Mouse (Mus musculus) liver, embryonic 14.5 days (tissue): ENCODE measurements around the gene Mrpl37. TPM values are rescaled to one million over a fixed set of nuclear protein-coding genes. Genes with fewer than 3 reads are reported as not detected.

Experiments
- ATAC-seq: fragments of 200-750 bp; cut with Nextera tagmentation; 2 replicates; pipeline ENCODE4 v1.8.0; 2017; ENCODE audit warnings: moderate number of reproducible peaks, mild to moderate bottlenecking, moderate library complexity; ENCODE audit not compliant: insufficient read depth
- DNase-seq, 3 experiments: peaks; one replicate each; pipeline ENCODE4 v3.0.0-alpha.2; 2012 to 2013; ENCODE audit warnings: low read depth in 3 of 3, low spot score in 3 of 3
- H3K27ac ChIP-seq: fragments of 300-500 bp; sonication (generic); 2 replicates; pipeline ENCODE4 v1.5.1; 2014; ENCODE audit warnings: moderate library complexity, mild to moderate bottlenecking, control low read depth, inconsistent platforms
- H3K27me3 ChIP-seq: fragments of 300-500 bp; sonication (generic); 2 replicates; pipeline ENCODE4 v1.6.1; 2014; ENCODE audit warnings: mild to moderate bottlenecking, low read length, moderate library complexity; ENCODE audit not compliant: control insufficient read depth, insufficient read depth
- H3K36me3 ChIP-seq: fragments of 300-500 bp; sonication (generic); replicated peaks from 2 replicates; pipeline ENCODE4 v1.6.1; 2014; ENCODE audit warnings: low read depth; ENCODE audit not compliant: control insufficient read depth, insufficient read depth
- H3K4me1 ChIP-seq, 2 experiments: fragments of 200-500 bp in 1 of 2; fragments of 300-500 bp in 1 of 2; sonication (generic) in 1 of 2; replicated peaks; 2 replicates each; pipeline ENCODE4 v1.6.1; 2012 to 2014; ENCODE audit warnings: antibody characterized with exemption in 1 of 2, inconsistent platforms in 1 of 2, low read length in 1 of 2; ENCODE audit not compliant: control insufficient read depth in 2 of 2, insufficient read depth in 2 of 2
- H3K4me2 ChIP-seq: fragments of 300-500 bp; sonication (generic); 2 replicates; pipeline ENCODE4 v1.6.1; 2014; ENCODE audit warnings: low read depth, mild to moderate bottlenecking, control low read depth, moderate library complexity
- H3K4me3 ChIP-seq, 2 experiments: fragments of 200-500 bp in 1 of 2; fragments of 300-500 bp in 1 of 2; sonication (generic) in 1 of 2; 2 replicates each; pipeline ENCODE4 v1.5.1; 2012 to 2014; ENCODE audit warnings: low read depth in 2 of 2, low read length in 2 of 2, mild to moderate bottlenecking in 2 of 2, control low read depth in 1 of 2, inconsistent platforms in 1 of 2, moderate library complexity in 1 of 2; ENCODE audit not compliant: insufficient read depth in 1 of 2
- H3K9ac ChIP-seq: fragments of 300-500 bp; sonication (generic); replicated peaks from 2 replicates; pipeline ENCODE4 v1.6.1; 2014; ENCODE audit warnings: mild to moderate bottlenecking, control low read depth, moderate library complexity
- H3K9me3 ChIP-seq: fragments of 300-500 bp; sonication (generic); 2 replicates; pipeline ENCODE4 v1.6.1; 2016; ENCODE audit warnings: low read length, mixed read lengths; ENCODE audit not compliant: control insufficient read depth
- CTCF ChIP-seq: IDR thresholded peaks from 2 replicates; pipeline ENCODE4 v1.5.1; 2016; ENCODE audit warnings: antibody characterized with exemption, low read depth, control low read depth
- EP300 ChIP-seq: IDR thresholded peaks from 2 replicates; pipeline ENCODE4 v1.6.1; 2016; ENCODE audit warnings: antibody characterized with exemption, low read depth
- WGBS: fragments of 180-500 bp; shearing (Covaris S2); extraction: QIAGEN DNeasy Blood & Tissue Kit; methylation state at CpG from one replicate; pipeline ENCODE4 v1.1.7; 2014; ENCODE audit not compliant: insufficient replicate concordance; 5-methylcytosine and 5-hydroxymethylcytosine counted together
- polyA plus RNA-seq, 2 experiments: library from polyadenylated mRNA; depleted of rRNA in 1 of 2; stranded (reverse) in 1 of 2; unstranded in 1 of 2; fragments of >200 nt; fragmentation: Nextera tagmentation in 1 of 2; extraction: Ambion mirVana in 1 of 2; gene quantifications; 2 replicates each; pipeline versions ENCODE4 v1.2.1 to v1.2.3; 2012 to 2014

Mrpl37 gene
- polyA plus RNA-seq, 2 experiments = 36.4 to 57.9 TPM

- 42% methylated on average over 4 of the region's 4 CpGs for WGBS
- Histone ChIP-seq H3K27ac (peak overlapping the region; percentile 78), H3K27me3 (no peaks in the 10 kb centered on the region), H3K4me2 (peak overlapping the region; percentile 66; the same call in 1 of the 2 replicates), H3K9ac (no peak overlapping the region), H3K4me1 (peaks cover 57 to 62% of the 10 kb centered on the region in 2 experiments), H3K4me3 (no peak overlapping the region), H3K9me3 (no peaks in the 10 kb centered on the region), H3K36me3 (peaks cover 7% of the 10 kb centered on the region)
- DNase-seq (no peak), ATAC-seq (no peak)
- TF ChIP-seq CTCF (no peak), EP300 (no peak)
Observed at GRCm38 (mm10) chr4:107006229-107006628, 60.4 kb downstream of the Mrpl37 start.

Other genes with a start within 250 kb of the Mrpl37 start
- gene Ssbp3, start 156.2 kb downstream of the Mrpl37 start, polyA plus RNA-seq (2012; rRNA removed) = 48.4 and 52.1 TPM in 2 replicates
- gene Ssbp3, start 156.2 kb downstream of the Mrpl37 start, polyA plus RNA-seq (2014; fragmentation: Nextera tagmentation; extraction: Ambion mirVana) = 33.0 and 37.9 TPM in 2 replicates
- gene Cyb5rl, start 120 bp upstream of the Mrpl37 start, polyA plus RNA-seq (2012; rRNA removed) = 1.7 and 1.9 TPM in 2 replicates
- gene Cyb5rl, start 120 bp upstream of the Mrpl37 start, polyA plus RNA-seq (2014; fragmentation: Nextera tagmentation; extraction: Ambion mirVana) = 1.2 and 2.0 TPM in 2 replicates
- not detected in 2 replicates for gene Cdcp2, start 30.0 kb upstream of the Mrpl37 start, polyA plus RNA-seq (2012; rRNA removed)
- not detected in 2 replicates for gene Cdcp2, start 30.0 kb upstream of the Mrpl37 start, polyA plus RNA-seq (2014; fragmentation: Nextera tagmentation; extraction: Ambion mirVana)
- 51.3 and 53.7 TPM in 2 replicates for gene Tmem59, start 111.5 kb upstream of the Mrpl37 start, polyA plus RNA-seq (2012; rRNA removed)
- 129 and 144 TPM in 2 replicates for gene Tmem59, start 111.5 kb upstream of the Mrpl37 start, polyA plus RNA-seq (2014; fragmentation: Nextera tagmentation; extraction: Ambion mirVana)
- gene Tceanc2, start 112.2 kb upstream of the Mrpl37 start, polyA plus RNA-seq (2012; rRNA removed) = 3.3 and 5.5 TPM in 2 replicates
- gene Tceanc2, start 112.2 kb upstream of the Mrpl37 start, polyA plus RNA-seq (2014; fragmentation: Nextera tagmentation; extraction: Ambion mirVana) = 11.3 and 24.2 TPM in 2 replicates
- gene Ldlrad1, start 142.3 kb upstream of the Mrpl37 start, polyA plus RNA-seq (2012; rRNA removed) = not detected in 2 replicates
- not detected in 2 replicates for gene Ldlrad1, start 142.3 kb upstream of the Mrpl37 start, polyA plus RNA-seq (2014; fragmentation: Nextera tagmentation; extraction: Ambion mirVana)
- 4.3 and 7.6 TPM in 2 replicates for gene Lrrc42, start 186.7 kb upstream of the Mrpl37 start, polyA plus RNA-seq (2012; rRNA removed)
- gene Lrrc42, start 186.7 kb upstream of the Mrpl37 start, polyA plus RNA-seq (2014; fragmentation: Nextera tagmentation; extraction: Ambion mirVana) = 11.1 TPM in 2 replicates
- 2.2 and 3.6 TPM in 2 replicates for gene Hspb11, start 186.7 kb upstream of the Mrpl37 start, polyA plus RNA-seq (2012; rRNA removed)
- 7.8 and 8.2 TPM in 2 replicates for gene Hspb11, start 186.7 kb upstream of the Mrpl37 start, polyA plus RNA-seq (2014; fragmentation: Nextera tagmentation; extraction: Ambion mirVana)
- 0.03 TPM in 1 of 2 replicates, not detected in the other for gene Dio1, start 240.3 kb upstream of the Mrpl37 start, polyA plus RNA-seq (2012; rRNA removed)
- gene Dio1, start 240.3 kb upstream of the Mrpl37 start, polyA plus RNA-seq (2014; fragmentation: Nextera tagmentation; extraction: Ambion mirVana) = not detected in 2 replicates
- 11.9 and 12.7 TPM in 2 replicates for gene Yipf1, start 247.5 kb upstream of the Mrpl37 start, polyA plus RNA-seq (2012; rRNA removed)
- 23.0 and 27.3 TPM in 2 replicates for gene Yipf1, start 247.5 kb upstream of the Mrpl37 start, polyA plus RNA-seq (2014; fragmentation: Nextera tagmentation; extraction: Ambion mirVana)